Mouse (Mus musculus) kidney, embryonic 16.5 days (tissue): Measurements from ENCODE around the gene Dtx3l. TPM values are rescaled to one million over a fixed set of nuclear protein-coding genes. Genes with fewer than 3 reads are reported as not detected.
A peak's percentile ranks its signal among the peaks of the same experiment; 100 is the strongest.
"Not testable (repeated sequence)": the region's sequence is repeated elsewhere in the genome, so short reads cannot be mapped to it uniquely, and the experiment has no call there.

Experiments used
- ATAC-seq: fragments of 200-750 bp; cut with Nextera tagmentation; 2 replicates; pipeline ENCODE4 v1.8.0; 2017; ENCODE audit warnings: moderate TSS enrichment; ENCODE audit not compliant: low FRiP score, low TSS enrichment
- H3K27ac ChIP-seq: fragments of 300-500 bp; sonication (generic); 2 replicates; pipeline ENCODE4 v1.5.1; 2014; ENCODE audit warnings: low read length
- H3K27me3 ChIP-seq: fragments of 300-500 bp; sonication (generic); 2 replicates; pipeline ENCODE4 v1.6.1; 2014; ENCODE audit warnings: low read length, control low read depth, mixed read lengths; ENCODE audit not compliant: insufficient read depth
- H3K36me3 ChIP-seq: fragments of 300-500 bp; sonication (generic); 2 replicates; pipeline ENCODE4 v1.6.1; 2014; ENCODE audit warnings: low read length, control low read depth, mixed read lengths; ENCODE audit not compliant: insufficient read depth
- H3K4me1 ChIP-seq: fragments of 300-500 bp; sonication (generic); 2 replicates; pipeline ENCODE4 v1.6.1; 2014; ENCODE audit warnings: low read length, control low read depth, mixed read lengths; ENCODE audit not compliant: insufficient read depth
- H3K4me2 ChIP-seq: fragments of 300-500 bp; sonication (generic); replicated peaks from 2 replicates; pipeline ENCODE4 v1.6.1; 2014; ENCODE audit warnings: low read depth, low read length
- H3K4me3 ChIP-seq: fragments of 300-500 bp; sonication (generic); 2 replicates; pipeline ENCODE4 v1.5.1; 2014; ENCODE audit warnings: mild to moderate bottlenecking, low read length
- H3K9ac ChIP-seq: fragments of 300-500 bp; sonication (generic); replicated peaks from 2 replicates; pipeline ENCODE4 v1.6.1; 2014; ENCODE audit warnings: low read length
- H3K9me3 ChIP-seq: fragments of 300-500 bp; sonication (generic); 2 replicates; pipeline ENCODE4 v1.6.1; 2016; ENCODE audit warnings: low read length, control low read depth
- whole genome bisulfite sequencing: fragments of 180-500 bp; shearing (Covaris S2); extraction: QIAGEN DNeasy Blood & Tissue Kit; methylation state at CpG from one replicate; pipeline ENCODE4 v1.1.7; 2014; 5-methylcytosine and 5-hydroxymethylcytosine counted together
- polyA plus RNA-seq: library from polyadenylated mRNA; unstranded; fragments of >200 nt; fragmentation: Nextera tagmentation; extraction: Ambion mirVana; gene quantifications from 2 replicates; pipeline ENCODE4 v1.2.1, GENCODE M21; 2015

The Dtx3l gene
- polyA plus RNA-seq, result 3.9 and 4.5 TPM in 2 replicates

DNA sequence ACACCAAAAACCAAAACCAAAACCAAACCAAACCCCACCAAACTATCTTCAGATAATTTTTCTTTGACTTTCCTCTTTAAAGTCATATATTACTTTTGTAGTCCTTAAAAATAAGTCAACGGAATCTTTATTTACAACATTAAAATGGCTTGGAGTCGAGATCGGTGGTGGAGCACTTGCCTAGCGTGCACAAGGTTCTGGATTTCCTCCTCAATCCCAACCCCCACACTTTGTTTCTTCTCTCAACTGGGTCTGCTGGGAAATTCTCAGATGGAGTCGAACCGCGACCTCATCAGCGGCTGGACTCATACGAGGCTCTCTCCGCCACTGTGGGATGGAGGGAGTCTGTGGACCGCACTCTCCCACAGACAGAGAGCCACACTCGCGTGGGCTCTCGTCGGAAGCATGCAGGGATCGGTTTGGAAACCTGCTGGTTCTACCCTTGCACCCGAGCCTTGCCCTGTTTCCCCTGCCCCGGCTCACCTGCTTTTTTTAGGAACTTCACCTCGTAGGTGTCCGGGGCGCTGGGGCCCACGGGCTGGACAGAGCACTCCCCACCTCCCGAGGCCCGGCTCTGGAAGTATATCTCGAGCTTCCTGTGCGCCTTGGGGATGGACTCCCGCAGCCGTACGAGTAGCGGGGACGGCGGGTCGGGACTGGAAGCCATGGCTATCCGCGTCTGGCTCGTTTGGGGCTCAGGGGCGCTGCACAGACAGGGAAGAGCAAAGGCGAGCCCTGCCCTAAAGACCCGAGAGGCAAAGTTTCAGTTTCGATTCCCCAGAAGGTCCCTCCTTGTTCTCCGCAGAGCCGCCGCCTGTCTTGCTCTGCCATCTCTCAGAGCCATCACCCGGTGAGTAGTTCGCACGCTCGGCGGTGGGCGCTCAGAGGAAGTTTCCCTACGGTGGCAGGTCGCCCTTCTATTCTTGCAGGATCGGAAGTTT is at the start of gene Dtx3l, which contains the start of gene Parp9:
Gene Dtx3l (minus strand): TSS at position 941 of the 941 bp plus-strand sequence.
Gene Parp9 (plus strand): TSS at position 260 of the 941 bp plus-strand sequence.
- Histone ChIP-seq H3K27me3 (no peaks in the 10 kb centered on the region), H3K9ac (peak within 1 kb of the TSS; percentile 62), H3K27ac (no peak within 1 kb of the TSS), H3K4me3 (peak within 1 kb of the TSS; percentile 52), H3K4me1 (0 out of 2 replicates have a peak, but pooled peaks cover 3% of the 10 kb centered on the region), H3K4me2 (peak within 1 kb of the TSS; percentile 81), H3K36me3 (no peaks in the 10 kb centered on the region; the same call in 1 of the 2 replicates), H3K9me3 (no peaks in the 10 kb centered on the region)
- peak; percentile 74; the same call in 1 of the 2 replicates for ATAC-seq
- 2% methylated on average over 52 of the region's 52 CpGs for WGBS

DNA sequence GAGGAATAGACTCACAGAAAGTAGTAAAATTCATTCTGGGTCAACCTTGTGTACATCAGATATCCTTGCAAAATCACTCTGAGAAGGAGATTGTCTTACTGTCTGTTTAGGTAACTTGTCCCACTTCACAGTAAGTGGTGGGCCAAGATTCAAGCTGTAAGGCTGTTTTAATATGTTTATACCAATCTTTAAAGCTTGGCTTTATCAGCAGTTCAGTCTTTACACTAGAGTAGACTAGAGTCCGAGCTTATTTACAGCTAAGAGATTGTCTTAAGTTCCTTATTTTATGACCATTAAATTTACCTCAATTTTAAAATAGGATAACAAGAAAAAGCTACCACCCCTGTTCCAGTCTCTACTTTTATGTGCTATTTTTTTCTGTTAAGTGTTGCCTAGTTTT is 49.0 kb upstream of the Dtx3l start:
- Histone ChIP-seq H3K4me3 (no peak overlapping the region), H3K27me3 (no peaks in the 10 kb centered on the region), H3K9me3 (no peaks in the 10 kb centered on the region), H3K4me1 (peaks cover 7% of the 10 kb centered on the region; the same call in 1 of the 2 replicates), H3K36me3 (no peaks in the 10 kb centered on the region), H3K9ac (no peak overlapping the region), H3K4me2 (no peak overlapping the region), H3K27ac (no peak overlapping the region)
- WGBS, result 60% methylated on average over 1 of the region's 1 CpGs
- ATAC-seq, result no peak

DNA sequence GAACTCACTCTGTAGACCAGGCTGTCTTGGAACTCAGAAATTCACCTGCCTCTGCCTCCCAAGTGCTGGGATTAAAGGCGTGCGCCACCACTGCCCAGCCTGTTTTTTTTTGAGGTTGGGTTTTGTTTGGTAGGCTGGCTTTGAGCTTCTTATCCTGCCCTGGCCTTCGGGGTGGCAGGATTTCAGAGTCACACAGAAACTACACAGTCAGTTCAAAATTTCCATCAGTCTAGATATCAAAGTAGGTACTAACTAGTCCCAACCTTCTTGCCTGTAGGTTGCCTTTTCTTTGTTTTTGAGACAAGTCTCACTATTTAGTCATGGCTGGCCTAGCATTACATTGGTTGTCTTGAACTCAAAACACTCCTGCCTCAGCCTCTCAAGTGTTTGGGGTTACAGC is 45.5 kb upstream of the Dtx3l start:
- Histone ChIP-seq H3K27ac (no peak overlapping the region), H3K9ac (no peak overlapping the region), H3K36me3 (no peaks in the 10 kb centered on the region), H3K4me2 (peak overlapping the region; percentile 67), H3K4me3 (peak overlapping the region; percentile 84), H3K9me3 (no peaks in the 10 kb centered on the region), H3K4me1 (peaks cover 13% of the 10 kb centered on the region), H3K27me3 (no peaks in the 10 kb centered on the region)
- ATAC-seq, result no peak
- 57% methylated on average over 3 of the region's 3 CpGs for WGBS

DNA sequence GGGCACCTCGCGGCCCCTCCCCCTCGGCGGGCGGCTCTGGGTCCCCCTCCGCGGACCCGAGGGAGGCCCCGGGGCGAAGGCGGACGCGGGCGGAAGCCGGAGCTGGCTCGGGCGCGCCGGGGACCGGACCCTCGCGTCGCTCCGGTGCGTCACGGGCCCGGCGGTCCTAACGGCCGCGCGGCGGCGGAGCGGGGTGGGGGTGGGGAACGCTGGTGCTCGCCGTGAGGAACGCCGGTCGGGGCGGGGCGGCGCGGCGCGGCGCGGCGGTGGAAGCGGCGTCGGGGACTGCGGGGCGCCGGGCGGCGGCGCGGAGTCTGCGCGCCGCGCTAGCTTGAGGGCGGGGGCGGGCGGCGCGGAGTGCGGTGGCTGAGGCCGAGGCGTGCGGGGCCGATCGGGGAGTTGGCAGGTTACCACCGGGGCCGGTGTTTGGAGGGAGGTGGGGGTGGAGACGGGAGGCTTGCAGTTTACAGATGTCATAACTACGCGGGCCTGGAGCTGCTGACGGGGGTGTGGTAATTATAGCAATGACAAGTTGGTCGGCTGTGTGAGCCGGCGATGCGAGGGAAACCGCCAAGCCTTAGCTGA is 44.7 kb upstream of the Dtx3l start:
- H3K9me3 ChIP-seq, result no peaks in the 10 kb centered on the region
- H3K4me2 ChIP-seq, result peak overlapping the region; percentile 67
- peak overlapping the region; percentile 99 for H3K27ac ChIP-seq
- H3K4me3 ChIP-seq, result peak overlapping the region; percentile 84
- H3K4me1 ChIP-seq, result peaks cover 13% of the 10 kb centered on the region
- H3K36me3 ChIP-seq, result no peaks in the 10 kb centered on the region
- no peaks in the 10 kb centered on the region for H3K27me3 ChIP-seq
- H3K9ac ChIP-seq, result peak overlapping the region; percentile 91
- WGBS, result under 1% methylated on average over 57 of the region's 86 CpGs
- peak; percentile 73 for ATAC-seq

GRCm38 (mm10) chr16:35982902-35983516 is 44.1 kb upstream of the Dtx3l start:
- WGBS, result under 1% methylated on average over 52 of the region's 54 CpGs
- no peaks in the 10 kb centered on the region for H3K9me3 ChIP-seq

GRCm38 (mm10) chr16:35982506-35982901 is 43.6 kb upstream of the Dtx3l start:
- ATAC-seq, result 0 out of 2 replicates have a peak, but pooled peaks have one; percentile 0
- Histone ChIP-seq H3K36me3 (no peaks in the 10 kb centered on the region), H3K27ac (no peak overlapping the region), H3K27me3 (no peaks in the 10 kb centered on the region), H3K4me1 (peaks cover 13% of the 10 kb centered on the region), H3K9ac (peak overlapping the region; percentile 91), H3K9me3 (no peaks in the 10 kb centered on the region), H3K4me2 (peak overlapping the region; percentile 67), H3K4me3 (peak overlapping the region; percentile 84)
- WGBS, result 3% methylated on average over 15 of the region's 15 CpGs

More at GRCm38 (mm10) chr16:35982902-35983516, 44.1 kb upstream of the Dtx3l start:
- Histone ChIP-seq H3K36me3 (no peaks in the 10 kb centered on the region), H3K27ac (peak overlapping the region; percentile 99), H3K4me3 (peak overlapping the region; percentile 84), H3K4me2 (peak overlapping the region; percentile 67), H3K27me3 (no peaks in the 10 kb centered on the region), H3K4me1 (peaks cover 13% of the 10 kb centered on the region), H3K9ac (peak overlapping the region; percentile 91)
- peak; percentile 95 for ATAC-seq

- ATAC-seq, result peak; percentile 94
- no peak overlapping the region for H3K4me2 ChIP-seq
- no peak overlapping the region for H3K4me3 ChIP-seq
- WGBS, result 50% methylated on average over 19 of the region's 19 CpGs
- no peaks in the 10 kb centered on the region for H3K27me3 ChIP-seq
- no peak overlapping the region for H3K9ac ChIP-seq
- no peaks in the 10 kb centered on the region for H3K36me3 ChIP-seq
- H3K27ac ChIP-seq, result no peak overlapping the region
- peaks cover 13% of the 10 kb centered on the region for H3K4me1 ChIP-seq
- H3K9me3 ChIP-seq, result no peaks in the 10 kb centered on the region
Measured at GRCm38 (mm10) chr16:35981363-35981821, 42.4 kb upstream of the Dtx3l start.

GRCm38 (mm10) chr16:35978450-35978849 is 39.5 kb upstream of the Dtx3l start, which contains the start of gene Kpna1:
Gene Kpna1 (plus strand): TSS chr16:35978750.
- H3K4me2 ChIP-seq, H3K4me1 ChIP-seq, H3K9me3 ChIP-seq, ATAC-seq, H3K27ac ChIP-seq, H3K4me3 ChIP-seq, H3K36me3 ChIP-seq, H3K27me3 ChIP-seq, H3K9ac ChIP-seq: not testable (repeated sequence)
- 89% methylated on average over 1 of the region's 1 CpGs for WGBS

GRCm38 (mm10) chr16:35974021-35974420 is 35.1 kb upstream of the Dtx3l start:
- H3K27me3 ChIP-seq, result no peaks in the 10 kb centered on the region
- 11% methylated on average over 1 of the region's 1 CpGs for WGBS
- no peaks in the 10 kb centered on the region for H3K36me3 ChIP-seq
- no peak for ATAC-seq
- H3K27ac ChIP-seq, result no peak overlapping the region
- H3K4me2 ChIP-seq, result no peak overlapping the region
- H3K9me3 ChIP-seq, result no peaks in the 10 kb centered on the region
- H3K9ac ChIP-seq, result no peak overlapping the region
- no peaks in the 10 kb centered on the region for H3K4me1 ChIP-seq
- H3K4me3 ChIP-seq, result no peak overlapping the region
